Mouse (Mus musculus) midbrain, embryonic 14.5 days (tissue): ENCODE results near the gene Pkp3. TPM values are rescaled to one million over a fixed set of nuclear protein-coding genes. Genes with fewer than 3 reads are reported as not detected.
"Not testable (repeated sequence)": the region's sequence is repeated elsewhere in the genome, so short reads cannot be mapped to it uniquely, and the experiment has no call there.

Experiments used
- ATAC-seq: fragments of 200-750 bp; cut with Nextera tagmentation; 2 replicates; pipeline ENCODE4 v1.8.0; 2017; ENCODE audit warnings: moderate number of reproducible peaks, moderate library complexity; ENCODE audit not compliant: low FRiP score, low TSS enrichment
- DNase-seq: peaks from one replicate; pipeline ENCODE4 v3.0.0-alpha.2; 2015
- H3K27ac ChIP-seq: fragments of 300-500 bp; sonication (generic); replicated peaks from 2 replicates; pipeline ENCODE4 v1.5.1; 2014; ENCODE audit warnings: mild to moderate bottlenecking, low read depth, low read length, moderate library complexity
- H3K27me3 ChIP-seq: fragments of 300-500 bp; sonication (generic); 2 replicates; pipeline ENCODE4 v1.6.1; 2014; ENCODE audit warnings: low read length, control low read depth, mixed read lengths; ENCODE audit not compliant: control insufficient read depth, insufficient read depth
- H3K36me3 ChIP-seq: fragments of 300-500 bp; sonication (generic); 2 replicates; pipeline ENCODE4 v1.6.1; 2014; ENCODE audit warnings: low read length, control low read depth; ENCODE audit not compliant: control insufficient read depth, insufficient read depth
- H3K4me1 ChIP-seq: fragments of 300-500 bp; sonication (generic); 2 replicates; pipeline ENCODE4 v1.6.1; 2014; ENCODE audit warnings: mild to moderate bottlenecking, antibody characterized with exemption, low read length, control low read depth; ENCODE audit not compliant: control insufficient read depth, insufficient read depth
- H3K4me2 ChIP-seq: fragments of 300-500 bp; sonication (generic); 2 replicates; pipeline ENCODE4 v1.6.1; 2014; ENCODE audit warnings: mild to moderate bottlenecking, low read length, moderate library complexity
- H3K4me3 ChIP-seq: fragments of 300-500 bp; sonication (generic); replicated peaks from 2 replicates; pipeline ENCODE4 v1.5.1; 2014; ENCODE audit warnings: low read depth, low read length
- H3K9ac ChIP-seq: fragments of 300-500 bp; sonication (generic); replicated peaks from 2 replicates; pipeline ENCODE4 v1.6.1; 2014; ENCODE audit warnings: mild to moderate bottlenecking, low read length, moderate library complexity
- H3K9me3 ChIP-seq: fragments of 300-500 bp; sonication (generic); 2 replicates; pipeline ENCODE4 v1.6.1; 2016; ENCODE audit warnings: low read length, control low read depth, mixed read lengths; ENCODE audit not compliant: control insufficient read depth
- WGBS: fragments of 180-500 bp; shearing (Covaris S2); extraction: QIAGEN DNeasy Blood & Tissue Kit; methylation state at CpG from one replicate; pipeline ENCODE4 v1.1.7; 2014; 5-methylcytosine and 5-hydroxymethylcytosine counted together
- polyA plus RNA-seq: library from polyadenylated mRNA; unstranded; fragments of >200 nt; fragmentation: Nextera tagmentation; extraction: Ambion mirVana; gene quantifications from 2 replicates; pipeline ENCODE4 v1.2.1, GENCODE M21; 2014

Pkp3 gene
- not detected in 2 replicates for polyA plus RNA-seq

- H3K4me3 ChIP-seq = no peak within 1 kb of the TSS
- no peaks in the 10 kb centered on the region for H3K4me1 ChIP-seq
- no peaks in the 10 kb centered on the region for H3K9me3 ChIP-seq
- ATAC-seq = no peak
- H3K36me3 ChIP-seq = no peaks in the 10 kb centered on the region
- WGBS = 89% methylated on average over 15 of the region's 15 CpGs
- DNase-seq = no peak
- H3K27ac ChIP-seq = no peak within 1 kb of the TSS
- no peaks in the 10 kb centered on the region for H3K27me3 ChIP-seq
- H3K4me2 ChIP-seq = no peak within 1 kb of the TSS
- H3K9ac ChIP-seq = no peak within 1 kb of the TSS
These were observed at the start of gene Pkp3 for GRCm38 (mm10) chr7:141077841-141078240. Gene Pkp3, plus strand, starts transcription at chr7:141078218.

GRCm38 (mm10) chr7:141028831-141029230 lies 49.2 kb upstream of the Pkp3 start, which contains the start of gene Gm17387:
Gene Gm17387, plus strand, starts transcription at chr7:141029131.
- no peaks in the 10 kb centered on the region for H3K27me3 ChIP-seq
- DNase-seq (no peak), ATAC-seq (no peak)
- H3K4me1 ChIP-seq = peaks cover 11% of the 10 kb centered on the region
- H3K4me3 ChIP-seq = no peak within 1 kb of the TSS
- no peak within 1 kb of the TSS for H3K9ac ChIP-seq
- H3K27ac ChIP-seq = no peak within 1 kb of the TSS
- H3K9me3 ChIP-seq = no peaks in the 10 kb centered on the region
- H3K4me2 ChIP-seq = no peak within 1 kb of the TSS
- H3K36me3 ChIP-seq = no peaks in the 10 kb centered on the region
- 98% methylated on average over 2 of the region's 2 CpGs for WGBS

- no peak overlapping the region for H3K9ac ChIP-seq
- H3K27ac ChIP-seq = no peak overlapping the region
- DNase-seq (no peak), ATAC-seq (no peak)
- 40% methylated on average over 3 of the region's 3 CpGs for WGBS
- H3K4me3 ChIP-seq = no peak overlapping the region
- H3K4me2 ChIP-seq = no peak overlapping the region
- no peaks in the 10 kb centered on the region for H3K9me3 ChIP-seq
- peaks cover 6% of the 10 kb centered on the region for H3K4me1 ChIP-seq
- no peaks in the 10 kb centered on the region for H3K36me3 ChIP-seq
- H3K27me3 ChIP-seq = no peaks in the 10 kb centered on the region
These were observed 47.6 kb upstream of the Pkp3 start for GRCm38 (mm10) chr7:141030390-141030789.

GRCm38 (mm10) chr7:141032458-141033167 lies 45.4 kb upstream of the Pkp3 start:
- Histone ChIP-seq H3K36me3 (no peaks in the 10 kb centered on the region), H3K4me2 (no peak overlapping the region), H3K27ac (no peak overlapping the region), H3K4me1 (no peaks in the 10 kb centered on the region), H3K9ac (no peak overlapping the region), H3K27me3 (no peaks in the 10 kb centered on the region), H3K9me3 (no peaks in the 10 kb centered on the region), H3K4me3 (no peak overlapping the region)
- ATAC-seq = no peak
- WGBS = 81% methylated on average over 9 of the region's 9 CpGs
- no peak for DNase-seq

GRCm38 (mm10) chr7:141036624-141037023 lies 41.4 kb upstream of the Pkp3 start:
- not testable (repeated sequence) for ATAC-seq, H3K4me1 ChIP-seq, H3K27me3 ChIP-seq, H3K27ac ChIP-seq, H3K36me3 ChIP-seq, H3K9ac ChIP-seq, DNase-seq, H3K4me2 ChIP-seq, H3K9me3 ChIP-seq, H3K4me3 ChIP-seq
- 89% methylated on average over 1 of the region's 2 CpGs for WGBS

- Histone ChIP-seq H3K4me3 (no peak overlapping the region), H3K4me1 (no peaks in the 10 kb centered on the region), H3K4me2 (no peak overlapping the region), H3K36me3 (no peaks in the 10 kb centered on the region), H3K27ac (no peak overlapping the region), H3K9me3 (no peaks in the 10 kb centered on the region), H3K9ac (no peak overlapping the region), H3K27me3 (no peaks in the 10 kb centered on the region)
- no peak for ATAC-seq
- no peak for DNase-seq
- 88% methylated on average over 20 of the region's 21 CpGs for WGBS
These were observed 39.7 kb upstream of the Pkp3 start for GRCm38 (mm10) chr7:141038090-141039032.

- DNase-seq (no peak), ATAC-seq (no peak)
- Histone ChIP-seq H3K4me3 (no peak overlapping the region), H3K36me3 (no peaks in the 10 kb centered on the region), H3K9ac (no peak overlapping the region), H3K27me3 (no peaks in the 10 kb centered on the region), H3K9me3 (no peaks in the 10 kb centered on the region), H3K27ac (no peak overlapping the region), H3K4me2 (no peak overlapping the region), H3K4me1 (no peaks in the 10 kb centered on the region)
- WGBS = 92% methylated on average over 4 of the region's 4 CpGs
These were observed 38.5 kb upstream of the Pkp3 start for GRCm38 (mm10) chr7:141039386-141040107.

- Histone ChIP-seq H3K27me3 (no peaks in the 10 kb centered on the region), H3K9ac (no peak overlapping the region), H3K27ac (peak overlapping the region; percentile 57; the same call in 1 of the 2 replicates), H3K4me1 (no peaks in the 10 kb centered on the region), H3K9me3 (no peaks in the 10 kb centered on the region), H3K4me3 (no peak overlapping the region), H3K4me2 (no peak overlapping the region), H3K36me3 (no peaks in the 10 kb centered on the region)
- WGBS = 32% methylated on average over 6 of the region's 9 CpGs
- ATAC-seq = no peak
- DNase-seq = peak; percentile 15
These were observed 37.0 kb upstream of the Pkp3 start for GRCm38 (mm10) chr7:141040867-141041606.
